Mouse (Mus musculus): ENCODE results near the gene Wfdc6b. TPM values are rescaled to one million over a fixed set of nuclear protein-coding genes. Genes with fewer than 3 reads are reported as not detected.

Wfdc6b gene
- not detected in 2 replicates for polyA plus RNA-seq (2021; fragmentation: Nextera tagmentation)
- long read RNA-seq, experiment 1: 0 reads
- long read RNA-seq, experiment 2: 0 reads

GRCm38 (mm10) chr2:164613471-164613870 is at the start of gene Wfdc6b, which contains the start of gene Wfdc8:
Gene Wfdc6b (plus strand): TSS chr2:164613522.
Gene Wfdc8 (minus strand): TSS chr2:164613626.

GRCm38 (mm10) chr2:164573359-164573758 is 40.0 kb upstream of the Wfdc6b start, which contains the start of gene Spint3:
Gene Spint3 (minus strand): TSS chr2:164573459.

GRCm38 (mm10) chr2:164585025-164585725 is 28.1 kb upstream of the Wfdc6b start, which contains the start of gene Wfdc6a:
Gene Wfdc6a (minus strand): TSS chr2:164585447.

GRCm38 (mm10) chr2:164593494-164593893 is 19.8 kb upstream of the Wfdc6b start, which contains the start of gene Eppin:
Gene Eppin (minus strand): TSS chr2:164593594.

GRCm38 (mm10) chr2:164638696-164639095 is 25.4 kb downstream of the Wfdc6b start, which contains the start of gene Wfdc16:
Gene Wfdc16 (minus strand): TSS chr2:164638796.

GRCm38 (mm10) chr2:164655858-164656257 is 42.5 kb downstream of the Wfdc6b start, which contains the start of gene Wfdc10:
Gene Wfdc10 (plus strand): TSS chr2:164656046.

GRCm38 (mm10) chr2:164656483-164656882 is 43.2 kb downstream of the Wfdc6b start, which contains the start of gene Wfdc9:
Gene Wfdc9 (minus strand): TSS chr2:164656583.

Other genes starting within 250 kb of the Wfdc6b start
- gene Slpi, start 224.4 kb upstream of the Wfdc6b start, polyA plus RNA-seq (2021; fragmentation: Nextera tagmentation): 0.24 and 0.45 TPM in 2 replicates
- gene Rbpjl, start 210.4 kb upstream of the Wfdc6b start, polyA plus RNA-seq (2021; fragmentation: Nextera tagmentation): 0.21 TPM in 2 replicates
- 2.3 and 2.6 TPM in 2 replicates for gene Matn4, start 208.4 kb upstream of the Wfdc6b start, polyA plus RNA-seq (2021; fragmentation: Nextera tagmentation)
- 189 and 290 TPM in 2 replicates for gene Sdc4, start 169.6 kb upstream of the Wfdc6b start, polyA plus RNA-seq (2021; fragmentation: Nextera tagmentation)
- gene Sys1, start 156.6 kb upstream of the Wfdc6b start, polyA plus RNA-seq (2021; fragmentation: Nextera tagmentation): 122 and 133 TPM in 2 replicates
- 8.3 and 10.1 TPM in 2 replicates for gene Gm20458, start 152.6 kb upstream of the Wfdc6b start, polyA plus RNA-seq (2021; fragmentation: Nextera tagmentation)
- gene Trp53tg5, start 139.8 kb upstream of the Wfdc6b start, polyA plus RNA-seq (2021; fragmentation: Nextera tagmentation): not detected in 2 replicates
- 184 and 200 TPM in 2 replicates for gene Dbndd2, start 127.4 kb upstream of the Wfdc6b start, polyA plus RNA-seq (2021; fragmentation: Nextera tagmentation)
- 48.8 and 68.4 TPM in 2 replicates for gene Pigt, start 116.0 kb upstream of the Wfdc6b start, polyA plus RNA-seq (2021; fragmentation: Nextera tagmentation)
- 0.52 and 8.3 TPM in 2 replicates for gene Wfdc2, start 51.1 kb upstream of the Wfdc6b start, polyA plus RNA-seq (2021; fragmentation: Nextera tagmentation)
- gene Spint3, start 40.1 kb upstream of the Wfdc6b start, polyA plus RNA-seq (2021; fragmentation: Nextera tagmentation): not detected in 2 replicates
- gene Wfdc6a, start 28.1 kb upstream of the Wfdc6b start, polyA plus RNA-seq (2021; fragmentation: Nextera tagmentation): not detected in 2 replicates
- gene Eppin, start 19.9 kb upstream of the Wfdc6b start, polyA plus RNA-seq (2021; fragmentation: Nextera tagmentation): not detected in 2 replicates
- gene Wfdc8, start 104 bp downstream of the Wfdc6b start, polyA plus RNA-seq (2021; fragmentation: Nextera tagmentation): not detected in 2 replicates
- gene Wfdc16, start 25.3 kb downstream of the Wfdc6b start, polyA plus RNA-seq (2021; fragmentation: Nextera tagmentation): not detected in 2 replicates
- gene Wfdc10, start 42.5 kb downstream of the Wfdc6b start, polyA plus RNA-seq (2021; fragmentation: Nextera tagmentation): not detected in 2 replicates
- gene Wfdc9, start 43.1 kb downstream of the Wfdc6b start, polyA plus RNA-seq (2021; fragmentation: Nextera tagmentation): not detected in 2 replicates
- not detected in 2 replicates for gene Wfdc11, start 60.6 kb downstream of the Wfdc6b start, polyA plus RNA-seq (2021; fragmentation: Nextera tagmentation)
- not detected in 2 replicates for gene Wfdc13, start 71.6 kb downstream of the Wfdc6b start, polyA plus RNA-seq (2021; fragmentation: Nextera tagmentation)
- not detected in 2 replicates for gene Spint4, start 85.0 kb downstream of the Wfdc6b start, polyA plus RNA-seq (2021; fragmentation: Nextera tagmentation)
- not detected in 2 replicates for gene Spint5, start 101.8 kb downstream of the Wfdc6b start, polyA plus RNA-seq (2021; fragmentation: Nextera tagmentation)
- 3.3 and 3.5 TPM in 2 replicates for gene Wfdc3, start 132.4 kb downstream of the Wfdc6b start, polyA plus RNA-seq (2021; fragmentation: Nextera tagmentation)
- 4.1 and 5.2 TPM in 2 replicates for gene Dnttip1, start 132.5 kb downstream of the Wfdc6b start, polyA plus RNA-seq (2021; fragmentation: Nextera tagmentation)
- 0.83 and 0.95 TPM in 2 replicates for gene Ube2c, start 156.4 kb downstream of the Wfdc6b start, polyA plus RNA-seq (2021; fragmentation: Nextera tagmentation)
- not detected in 2 replicates for gene Tnnc2, start 166.4 kb downstream of the Wfdc6b start, polyA plus RNA-seq (2021; fragmentation: Nextera tagmentation)
- 39.6 and 48.3 TPM in 2 replicates for gene Snx21, start 172.3 kb downstream of the Wfdc6b start, polyA plus RNA-seq (2021; fragmentation: Nextera tagmentation)
- gene Acot8, start 191.4 kb downstream of the Wfdc6b start, polyA plus RNA-seq (2021; fragmentation: Nextera tagmentation): 19.2 and 21.1 TPM in 2 replicates
- 10.3 and 10.8 TPM in 2 replicates for gene Zswim3, start 191.6 kb downstream of the Wfdc6b start, polyA plus RNA-seq (2021; fragmentation: Nextera tagmentation)
- 26.3 and 29.5 TPM in 2 replicates for gene Zswim1, start 209.2 kb downstream of the Wfdc6b start, polyA plus RNA-seq (2021; fragmentation: Nextera tagmentation)
- gene Spata25, start 215.0 kb downstream of the Wfdc6b start, polyA plus RNA-seq (2021; fragmentation: Nextera tagmentation): not detected in 2 replicates
- gene Ctsa, start 219.4 kb downstream of the Wfdc6b start, polyA plus RNA-seq (2021; fragmentation: Nextera tagmentation): 131 and 133 TPM in 2 replicates
- 5.4 and 5.6 TPM in 2 replicates for gene Neurl2, start 219.9 kb downstream of the Wfdc6b start, polyA plus RNA-seq (2021; fragmentation: Nextera tagmentation)
- 123 and 144 TPM in 2 replicates for gene Pltp, start 244.2 kb downstream of the Wfdc6b start, polyA plus RNA-seq (2021; fragmentation: Nextera tagmentation)